Mouse (Mus musculus): ENCODE data around the gene Ngdn.
A peak's percentile ranks its signal among the peaks of the same experiment; 100 is the strongest.
"Not testable (repeated sequence)": the region's sequence is repeated elsewhere in the genome, so short reads cannot be mapped to it uniquely, and the experiment has no call there.

Ngdn gene

DNA sequence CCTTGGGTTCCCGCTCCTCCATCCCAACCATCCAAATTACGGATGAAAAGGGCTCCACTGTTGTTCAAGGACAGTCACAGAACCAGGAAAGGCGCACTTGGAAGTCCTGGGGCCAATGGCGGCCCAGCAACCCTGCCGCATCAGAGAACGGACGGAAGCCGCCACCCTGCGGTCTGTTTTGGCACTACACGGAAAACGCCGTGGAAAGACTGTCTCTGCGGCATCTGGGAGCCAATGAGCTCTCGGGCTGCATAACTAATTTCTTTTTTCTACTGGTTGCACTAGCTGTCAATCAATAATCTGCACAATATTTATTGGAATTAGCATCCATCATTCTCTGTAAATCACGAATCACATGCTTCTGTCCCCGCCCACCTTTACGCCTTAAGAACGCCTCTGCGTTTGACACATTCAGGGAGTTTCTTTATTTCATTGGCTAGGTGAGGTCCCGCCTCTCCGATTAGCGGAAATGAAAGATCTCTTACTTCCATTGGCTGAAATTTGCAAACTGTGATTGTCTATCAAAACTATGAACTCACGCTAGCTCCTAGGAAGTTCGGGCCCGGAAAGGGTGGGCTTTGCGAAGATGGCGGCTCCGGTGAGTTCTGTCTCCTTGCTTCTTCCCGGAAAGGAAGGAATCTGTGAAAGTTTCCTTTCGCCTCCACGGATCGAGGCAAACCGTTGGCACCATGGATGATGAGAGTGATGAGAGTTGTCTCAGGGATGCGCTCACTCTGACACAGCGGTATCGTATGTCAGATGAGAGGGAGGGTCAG, at the start of gene Ngdn:
Gene Ngdn (plus strand): TSS at position 464 of the 776 bp plus-strand sequence.
- peak; percentile 93 for DNase-seq (ENCODE audit: low spot score)

GRCm38 (mm10) chr14:54965631-54966030, 49.6 kb upstream of the Ngdn start:
- DNase-seq (ENCODE audit: low spot score): no peak

- DNase-seq (ENCODE audit: low spot score): no peak
Observed at GRCm38 (mm10) chr14:54966320-54966977, 48.8 kb upstream of the Ngdn start, which contains the start of gene Myh6. Gene Myh6, minus strand, starts transcription at chr14:54966927.

DNA sequence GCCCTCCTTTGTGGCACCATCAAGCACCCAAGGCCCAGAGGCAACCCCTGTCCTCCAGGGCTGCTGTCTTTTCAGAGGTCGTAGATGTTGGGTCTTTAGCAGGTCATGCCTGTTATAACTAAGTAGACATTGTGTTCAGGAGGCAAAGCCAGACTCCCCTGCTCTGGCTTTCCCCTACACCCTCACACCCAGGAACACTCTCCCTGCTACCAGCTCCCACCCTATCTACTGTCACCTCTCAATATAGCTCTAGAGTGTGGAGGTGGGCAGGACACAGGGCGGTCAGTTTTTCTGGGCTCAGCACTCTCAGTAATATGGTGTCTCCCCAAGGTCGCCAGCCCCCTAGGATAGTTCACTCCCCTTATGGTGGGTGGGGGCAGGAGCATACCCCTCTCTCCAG, 47.4 kb upstream of the Ngdn start:
- DNase-seq (ENCODE audit: low spot score): no peak

- no peak for DNase-seq (ENCODE audit: low spot score)
Observed at GRCm38 (mm10) chr14:54968344-54968743, 46.9 kb upstream of the Ngdn start.

DNA sequence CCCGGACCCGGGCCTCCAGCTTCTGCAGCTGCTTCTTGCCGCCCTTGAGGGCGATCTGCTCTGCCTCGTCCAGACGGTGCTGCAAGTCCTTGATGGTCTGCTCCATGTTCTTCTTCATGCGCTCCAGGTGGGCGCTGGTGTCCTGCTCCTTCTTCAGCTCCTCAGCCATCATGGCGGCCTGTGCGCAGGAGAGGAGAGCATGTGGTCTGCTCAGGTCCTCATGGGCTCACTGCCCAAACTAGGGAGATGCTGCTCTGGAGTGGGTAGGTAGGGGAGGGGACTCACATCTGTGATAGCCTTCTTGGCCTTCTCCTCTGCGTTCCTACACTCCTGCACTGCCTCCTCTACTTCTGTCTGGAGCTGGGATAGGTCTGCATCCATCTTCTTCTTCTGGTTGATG, 42.5 kb upstream of the Ngdn start:
- not testable (repeated sequence) for DNase-seq (ENCODE audit: low spot score)

DNA sequence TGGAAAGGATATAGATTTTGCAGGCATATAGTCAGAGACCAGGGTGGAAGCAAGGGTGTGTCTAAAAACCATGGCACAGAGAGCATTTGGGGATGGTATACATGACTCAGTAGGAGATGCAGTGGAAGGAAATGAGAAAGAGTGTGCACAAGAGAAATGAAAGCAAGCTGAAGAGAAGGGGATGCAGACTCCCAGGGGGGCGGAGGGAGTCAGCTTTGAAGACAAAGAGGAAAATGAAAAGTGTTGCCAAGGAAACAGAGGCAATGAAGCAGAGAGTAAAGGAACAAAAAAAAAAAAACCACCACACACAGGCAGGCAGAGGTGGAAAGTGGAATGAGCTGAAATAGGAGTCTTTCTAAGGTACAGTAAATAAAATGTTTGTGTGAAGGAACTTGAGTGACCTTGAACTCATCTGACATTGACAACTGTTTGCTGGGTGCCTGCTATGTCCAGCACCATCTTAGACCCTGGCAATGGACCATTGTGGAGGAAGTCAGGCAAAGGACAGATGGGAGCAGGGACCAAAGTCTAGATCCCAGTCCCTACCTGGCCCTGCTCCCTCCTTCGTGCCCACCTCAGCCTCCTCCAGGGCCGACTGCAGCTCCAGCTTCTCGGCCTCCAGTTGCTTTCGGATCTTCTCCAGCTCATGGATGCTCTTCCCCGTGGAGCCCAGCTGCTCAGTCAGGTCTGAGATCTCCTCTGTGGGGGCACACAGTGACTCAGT, 41.0 kb upstream of the Ngdn start:
- DNase-seq (ENCODE audit: low spot score): no peak

DNA sequence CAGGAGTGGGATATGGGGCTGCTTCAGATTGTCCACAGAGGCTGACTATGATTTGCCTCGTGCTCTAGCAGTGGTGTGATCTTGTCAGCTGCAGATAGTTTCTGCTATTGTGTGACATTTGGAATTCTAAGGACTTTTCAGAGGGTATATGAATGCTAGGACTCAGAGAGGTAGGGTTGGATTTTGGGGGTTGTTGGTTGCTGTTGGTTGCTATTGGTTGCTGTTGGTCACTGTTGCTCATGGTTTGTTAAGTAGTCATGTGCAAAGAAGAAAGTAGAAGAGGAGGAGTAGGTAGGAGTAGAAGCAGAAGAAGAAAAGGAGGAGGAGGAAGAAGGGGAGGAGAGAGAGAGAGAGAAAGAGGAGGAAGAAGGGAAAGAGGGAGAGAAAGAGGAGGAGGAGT, 38.6 kb upstream of the Ngdn start, which contains the start of gene Gm17428:
Gene Gm17428 (plus strand): TSS at position 301 of the 400 bp plus-strand sequence.
- no peak for DNase-seq (ENCODE audit: low spot score)

- DNase-seq (ENCODE audit: low spot score): no peak
Observed at GRCm38 (mm10) chr14:54978664-54979063, 36.6 kb upstream of the Ngdn start.

- DNase-seq (ENCODE audit: low spot score): no peak
Observed at GRCm38 (mm10) chr14:54981934-54982333, 33.3 kb upstream of the Ngdn start.

DNA sequence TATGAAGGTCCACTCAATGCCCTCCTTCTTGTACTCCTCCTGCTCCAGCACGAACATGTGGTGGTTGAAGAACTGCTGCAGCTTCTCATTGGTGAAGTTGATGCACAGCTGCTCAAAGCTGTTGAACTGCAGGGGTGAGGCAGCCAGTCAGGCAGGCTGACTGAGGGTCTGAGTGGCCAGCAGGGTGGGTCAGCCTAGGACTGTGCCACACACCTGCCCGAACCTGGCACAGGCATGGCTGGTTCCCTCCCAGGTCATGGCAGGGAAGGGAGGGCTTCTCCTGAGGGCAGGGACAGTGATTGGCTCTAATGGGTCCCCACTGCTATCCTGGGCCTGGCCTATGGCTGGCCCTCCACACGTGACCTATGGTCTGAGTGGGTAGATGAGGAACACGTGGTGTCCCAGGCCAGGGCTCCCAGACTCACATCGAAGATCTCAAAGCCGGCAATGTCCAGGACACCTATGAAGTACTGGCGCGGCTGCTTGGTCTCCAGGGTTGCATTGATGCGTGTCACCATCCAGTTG, 26.8 kb upstream of the Ngdn start:
- not testable (repeated sequence) for DNase-seq (ENCODE audit: low spot score)

DNA sequence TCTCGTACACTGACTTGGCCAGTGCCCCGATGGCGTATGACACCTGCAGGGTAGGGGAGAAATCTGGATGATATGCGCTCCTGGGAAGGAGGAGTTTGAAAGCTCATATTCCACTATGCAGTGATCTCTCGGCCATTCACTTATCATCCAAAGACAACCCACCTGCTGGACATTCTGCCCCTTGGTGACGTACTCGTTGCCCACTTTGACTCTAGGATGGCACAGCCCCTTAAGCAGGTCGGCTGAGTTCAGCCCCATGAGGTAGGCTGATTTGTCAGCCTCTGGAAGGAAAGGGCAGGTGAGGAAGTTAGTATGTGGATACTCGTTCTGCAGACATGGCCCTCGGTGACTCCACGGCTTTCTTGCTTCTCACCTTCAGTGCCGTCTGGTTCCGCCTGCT, 26.4 kb upstream of the Ngdn start:
- no peak for DNase-seq (ENCODE audit: low spot score)

- DNase-seq (ENCODE audit: low spot score): no peak
Observed at GRCm38 (mm10) chr14:54989886-54990441, 25.3 kb upstream of the Ngdn start.

- no peak for DNase-seq (ENCODE audit: low spot score)
Observed at GRCm38 (mm10) chr14:54992196-54992595, 23.1 kb upstream of the Ngdn start.

DNA sequence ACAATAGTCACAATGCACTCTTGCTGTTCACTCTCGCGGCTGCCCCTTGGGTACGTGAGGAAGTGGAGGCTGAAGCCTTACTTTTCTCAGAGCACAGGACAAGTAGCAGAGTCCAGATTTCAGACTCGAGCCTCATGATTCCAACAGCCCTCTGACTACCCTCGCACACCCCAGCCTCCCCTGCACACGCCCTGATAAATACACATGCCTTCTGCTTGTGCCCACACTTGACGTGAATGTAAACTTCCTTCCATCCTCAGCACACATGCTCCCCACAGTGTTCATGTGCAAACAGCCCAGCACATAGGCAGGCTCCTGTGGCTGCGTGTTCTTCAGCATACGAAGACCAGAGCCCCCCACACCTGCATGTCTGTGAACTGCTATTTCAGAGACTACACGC, 21.6 kb upstream of the Ngdn start:
- no peak for DNase-seq (ENCODE audit: low spot score)

DNA sequence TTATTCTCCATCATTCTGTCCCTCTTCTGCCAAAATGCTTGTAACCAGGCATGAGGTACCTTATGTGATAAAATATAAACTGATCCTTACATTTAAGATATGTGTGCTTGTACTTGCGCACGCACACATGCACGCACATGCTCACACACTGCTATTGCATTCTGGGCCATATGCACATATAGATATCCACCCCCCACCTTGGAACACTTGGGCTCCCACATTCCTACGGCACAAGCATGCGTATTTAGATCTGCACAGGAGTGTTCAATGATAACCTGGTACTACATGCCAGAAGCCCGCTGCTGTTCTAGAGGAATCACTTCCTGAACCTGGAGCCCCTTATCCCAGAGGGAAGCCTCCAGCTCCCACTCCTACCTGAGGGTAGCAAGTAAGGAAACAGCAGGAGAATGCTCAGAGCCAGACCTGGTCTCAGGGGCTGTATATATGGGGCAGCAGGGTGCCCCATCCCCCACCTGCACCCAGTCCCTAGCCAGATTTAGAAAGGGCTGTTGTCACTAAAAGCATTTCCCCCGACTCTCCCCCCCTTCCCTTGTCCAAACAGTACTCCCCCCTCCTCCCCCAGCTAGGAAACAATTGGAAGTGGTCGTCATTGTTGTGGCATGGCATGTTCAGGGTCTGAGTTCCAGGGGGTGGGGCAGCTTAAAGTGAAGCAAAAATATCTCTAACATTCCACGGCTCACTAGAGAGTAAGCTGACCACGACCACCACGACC, 21.0 kb upstream of the Ngdn start, which contains the start of gene Myh7:
Gene Myh7 (minus strand): TSS at position 491 of the 733 bp plus-strand sequence.
- DNase-seq (ENCODE audit: low spot score): no peak

- DNase-seq (ENCODE audit: low spot score): no peak
Observed at GRCm38 (mm10) chr14:54994869-54995186, 20.4 kb upstream of the Ngdn start.

- DNase-seq (ENCODE audit: low spot score): no peak
Observed at GRCm38 (mm10) chr14:54995457-54996138, 19.7 kb upstream of the Ngdn start.

GRCm38 (mm10) chr14:54996793-54997192, 18.5 kb upstream of the Ngdn start:
- no peak for DNase-seq (ENCODE audit: low spot score)

DNA sequence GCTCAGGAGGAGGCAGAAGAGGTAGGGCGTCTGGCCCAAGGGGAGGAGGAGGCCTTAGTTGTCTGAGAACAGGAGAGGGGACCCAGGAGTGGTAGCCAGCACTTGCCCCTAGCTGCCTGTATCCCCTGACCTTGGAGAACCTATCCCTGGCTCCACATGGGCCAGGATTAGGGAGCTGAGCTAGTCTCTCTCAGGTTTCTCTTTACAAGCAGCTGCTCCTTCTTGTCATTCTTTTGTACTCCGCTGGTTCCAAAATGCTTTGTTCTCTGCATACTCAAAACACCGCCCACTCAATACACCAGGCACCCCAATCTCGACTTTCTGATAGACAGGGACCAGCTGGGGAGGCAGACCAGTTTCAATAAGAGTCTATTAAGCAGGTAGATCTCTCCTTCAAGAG, 18.0 kb upstream of the Ngdn start:
- DNase-seq (ENCODE audit: low spot score): no peak

- DNase-seq (ENCODE audit: low spot score): no peak
Observed at GRCm38 (mm10) chr14:54998680-54999079, 16.6 kb upstream of the Ngdn start.
